Mouse (Mus musculus): Measurements from ENCODE around the gene Nbeal2. TPM values are rescaled to one million over a fixed set of nuclear protein-coding genes. Genes with fewer than 3 reads are reported as not detected.
A peak's percentile ranks its signal among the peaks of the same experiment; 100 is the strongest.

Nbeal2 gene
- 1.6 and 2.1 TPM in 2 replicates for polyA plus RNA-seq (2015; fragmentation: Nextera tagmentation; extraction: Ambion mirVana)

- Histone ChIP-seq H3K4me1 (replicated peaks) (peaks cover 59% of the 10 kb centered on the region), H3K9me3 (replicated peaks) (no peaks in the 10 kb centered on the region), H3K9ac (peak within 1 kb of the TSS; percentile 86), H3K36me3 (no peaks in the 10 kb centered on the region), H3K27ac (peak within 1 kb of the TSS; percentile 76), H3K4me2 (peak within 1 kb of the TSS; percentile 99), H3K4me3 (replicated peaks) (peak within 1 kb of the TSS; percentile 79), H3K27me3 (peaks cover 30% of the 10 kb centered on the region)
- DNase-seq (peak; percentile 95), ATAC-seq (ENCODE audit: low read depth) (peak; percentile 87)
- under 1% methylated on average over 75 of the region's 75 CpGs for WGBS (ENCODE audit: insufficient replicate concordance)
These were observed at the start of gene Nbeal2 for GRCm38 (mm10) chr9:110653655-110654461. TSS of gene Nbeal2 (minus strand) at chr9:110654161.

- peaks cover 57% of the 10 kb centered on the region for H3K4me1 ChIP-seq (replicated peaks)
- DNase-seq = no peak
- H3K9me3 ChIP-seq (replicated peaks) = no peaks in the 10 kb centered on the region
- no peak overlapping the region for H3K4me2 ChIP-seq
- ATAC-seq (ENCODE audit: low read depth) = no peak
- H3K9ac ChIP-seq = no peak overlapping the region
- H3K4me3 ChIP-seq (replicated peaks) = no peak overlapping the region
- H3K27me3 ChIP-seq = no peaks in the 10 kb centered on the region
- WGBS (ENCODE audit: insufficient replicate concordance) = 48% methylated on average over 1 of the region's 1 CpGs
- peaks cover 14% of the 10 kb centered on the region; the same call in 1 of the 2 replicates for H3K36me3 ChIP-seq
- no peak overlapping the region for H3K27ac ChIP-seq
These were observed 48.9 kb upstream of the Nbeal2 start for GRCm38 (mm10) chr9:110702848-110703247.

DNA sequence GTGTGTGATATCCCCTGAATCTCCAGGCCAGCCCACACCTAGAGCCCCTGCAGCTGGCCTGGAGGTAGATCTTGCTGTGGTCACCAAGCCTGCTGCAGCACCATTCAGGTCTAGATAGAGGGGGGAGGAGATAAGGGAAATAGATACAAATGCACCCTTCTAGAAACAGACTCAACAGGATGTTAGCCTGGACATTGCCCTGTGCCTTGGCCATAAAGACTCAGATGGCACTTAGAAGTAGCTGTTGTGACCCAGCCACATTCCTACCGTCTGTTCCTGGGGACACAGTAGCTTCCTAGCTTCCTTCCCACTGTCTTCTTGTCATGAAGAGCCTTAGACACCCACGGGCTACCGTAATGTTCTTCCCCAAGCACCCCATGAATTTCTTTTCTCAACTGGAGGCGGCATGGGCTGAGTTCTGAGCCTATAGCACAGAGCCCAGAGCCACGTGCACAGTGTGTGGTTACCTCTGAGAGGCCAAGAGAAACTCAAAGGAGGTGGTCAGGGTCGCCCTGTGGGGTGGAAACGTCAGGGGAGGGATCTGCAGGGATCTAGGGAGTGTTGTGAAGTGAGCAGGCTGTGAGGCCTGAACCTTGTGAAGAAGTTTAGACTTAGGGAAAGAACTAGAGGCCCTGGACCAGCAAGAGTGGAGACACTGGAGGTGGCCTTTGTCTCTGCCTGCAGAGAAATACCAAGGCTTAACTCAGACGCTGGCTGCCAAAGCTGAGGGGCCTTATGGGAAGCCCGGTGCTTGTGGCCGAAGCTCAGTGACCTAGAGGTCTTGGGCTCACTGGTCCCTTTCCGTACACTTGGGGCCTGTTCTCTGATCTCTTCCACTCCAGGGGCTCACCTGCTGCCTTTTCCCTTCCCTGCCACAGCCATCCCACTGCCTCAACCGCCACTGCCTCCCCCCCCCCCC, 47.4 kb upstream of the Nbeal2 start:
- WGBS (ENCODE audit: insufficient replicate concordance) = 74% methylated on average over 11 of the region's 12 CpGs
- peaks cover 58% of the 10 kb centered on the region for H3K4me1 ChIP-seq (replicated peaks)

DNA sequence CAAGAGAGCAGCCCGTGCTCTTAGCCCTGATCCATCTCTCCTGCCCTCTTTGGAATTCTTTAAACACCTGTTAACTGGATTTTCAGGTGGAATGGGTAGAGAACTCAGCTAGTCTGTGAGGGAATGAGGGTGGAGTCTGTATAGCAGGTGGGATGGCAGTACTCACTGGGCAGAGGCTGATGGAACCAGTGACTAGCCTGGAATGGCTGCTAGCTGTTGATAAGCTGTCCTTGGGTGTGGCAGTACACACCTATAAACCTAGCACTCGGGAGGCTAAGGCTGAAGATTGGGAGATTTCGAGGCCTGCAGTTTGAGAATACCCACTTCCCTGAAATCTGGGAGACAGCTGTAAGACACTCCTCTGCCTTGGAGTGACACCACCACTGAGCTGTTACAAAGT, 45.6 kb upstream of the Nbeal2 start:
- Histone ChIP-seq H3K27ac (peak overlapping the region; percentile 60; the same call in 1 of the 2 replicates), H3K4me2 (peak overlapping the region; percentile 16; the same call in 1 of the 2 replicates), H3K4me3 (replicated peaks) (no peak overlapping the region), H3K27me3 (no peaks in the 10 kb centered on the region), H3K9me3 (replicated peaks) (no peaks in the 10 kb centered on the region), H3K36me3 (peaks cover 28% of the 10 kb centered on the region; the same call in 1 of the 2 replicates), H3K9ac (no peak overlapping the region), H3K4me1 (replicated peaks) (peaks cover 53% of the 10 kb centered on the region)
- DNase-seq (peak; percentile 28), ATAC-seq (ENCODE audit: low read depth) (peak; percentile 97)
- 34% methylated on average over 3 of the region's 3 CpGs for WGBS (ENCODE audit: insufficient replicate concordance)

More for the DNA sequence above, 47.4 kb upstream of the Nbeal2 start:
- Histone ChIP-seq H3K27me3 (no peaks in the 10 kb centered on the region), H3K9ac (no peak overlapping the region), H3K36me3 (peaks cover 25% of the 10 kb centered on the region; the same call in 1 of the 2 replicates), H3K4me3 (replicated peaks) (no peak overlapping the region), H3K27ac (no peak overlapping the region), H3K4me2 (no peak overlapping the region), H3K9me3 (replicated peaks) (no peaks in the 10 kb centered on the region)
- DNase-seq = no peak
- no peak for ATAC-seq (ENCODE audit: low read depth)

- H3K4me3 ChIP-seq (replicated peaks) = no peak overlapping the region
- no peak for ATAC-seq (ENCODE audit: low read depth)
- 75% methylated on average over 3 of the region's 3 CpGs for WGBS (ENCODE audit: insufficient replicate concordance)
These were observed 43.5 kb upstream of the Nbeal2 start for GRCm38 (mm10) chr9:110697465-110697864.

GRCm38 (mm10) chr9:110696427-110696826, 42.5 kb upstream of the Nbeal2 start:
- H3K27ac ChIP-seq = no peak overlapping the region
- H3K9me3 ChIP-seq (replicated peaks) = no peaks in the 10 kb centered on the region
- H3K27me3 ChIP-seq = no peaks in the 10 kb centered on the region
- H3K4me3 ChIP-seq (replicated peaks) = no peak overlapping the region
- no peak overlapping the region for H3K4me2 ChIP-seq
- H3K4me1 ChIP-seq (replicated peaks) = peaks cover 30% of the 10 kb centered on the region
- no peak overlapping the region for H3K9ac ChIP-seq
- peaks cover 28% of the 10 kb centered on the region; the same call in 1 of the 2 replicates for H3K36me3 ChIP-seq
- ATAC-seq (ENCODE audit: low read depth) (no peak), DNase-seq (no peak)
- WGBS (ENCODE audit: insufficient replicate concordance) = 80% methylated on average over 5 of the region's 5 CpGs

More at GRCm38 (mm10) chr9:110697465-110697864, 43.5 kb upstream of the Nbeal2 start:
- no peak overlapping the region for H3K4me2 ChIP-seq
- no peaks in the 10 kb centered on the region for H3K9me3 ChIP-seq (replicated peaks)
- peaks cover 35% of the 10 kb centered on the region for H3K4me1 ChIP-seq (replicated peaks)
- H3K27me3 ChIP-seq = no peaks in the 10 kb centered on the region
- H3K9ac ChIP-seq = no peak overlapping the region
- H3K36me3 ChIP-seq = peaks cover 28% of the 10 kb centered on the region; the same call in 1 of the 2 replicates
- no peak for DNase-seq
- no peak overlapping the region for H3K27ac ChIP-seq

DNA sequence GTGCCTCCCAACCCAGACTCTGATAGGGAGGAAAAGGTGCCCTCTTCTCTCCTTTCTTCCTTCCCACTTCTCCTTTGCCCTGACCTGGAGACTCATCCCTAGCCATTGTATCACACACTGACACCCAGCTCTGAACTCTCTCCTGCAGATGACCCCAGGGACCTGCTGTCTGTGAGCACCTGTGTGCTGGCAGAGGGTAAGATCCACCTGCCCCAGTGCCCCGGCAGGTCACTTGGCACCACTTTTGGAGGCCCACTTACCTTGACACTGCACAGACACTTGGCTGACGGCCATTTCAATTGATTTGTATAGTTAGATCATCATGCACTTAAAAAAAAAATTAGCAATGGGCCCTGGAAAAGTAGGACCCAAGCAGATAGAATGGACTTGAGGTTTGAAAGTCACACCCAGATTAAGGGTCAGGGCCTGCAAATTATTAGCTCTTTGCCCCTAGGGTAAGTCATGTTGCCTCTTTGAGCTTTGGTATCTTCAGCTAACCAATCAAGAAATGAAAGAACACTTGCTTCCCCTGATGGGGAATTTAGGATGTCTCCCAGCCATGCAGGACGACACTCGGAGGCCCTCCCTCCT, 41.3 kb upstream of the Nbeal2 start:
- Histone ChIP-seq H3K4me3 (replicated peaks) (no peak overlapping the region), H3K4me1 (replicated peaks) (peaks cover 20% of the 10 kb centered on the region)
- DNase-seq = no peak

DNA sequence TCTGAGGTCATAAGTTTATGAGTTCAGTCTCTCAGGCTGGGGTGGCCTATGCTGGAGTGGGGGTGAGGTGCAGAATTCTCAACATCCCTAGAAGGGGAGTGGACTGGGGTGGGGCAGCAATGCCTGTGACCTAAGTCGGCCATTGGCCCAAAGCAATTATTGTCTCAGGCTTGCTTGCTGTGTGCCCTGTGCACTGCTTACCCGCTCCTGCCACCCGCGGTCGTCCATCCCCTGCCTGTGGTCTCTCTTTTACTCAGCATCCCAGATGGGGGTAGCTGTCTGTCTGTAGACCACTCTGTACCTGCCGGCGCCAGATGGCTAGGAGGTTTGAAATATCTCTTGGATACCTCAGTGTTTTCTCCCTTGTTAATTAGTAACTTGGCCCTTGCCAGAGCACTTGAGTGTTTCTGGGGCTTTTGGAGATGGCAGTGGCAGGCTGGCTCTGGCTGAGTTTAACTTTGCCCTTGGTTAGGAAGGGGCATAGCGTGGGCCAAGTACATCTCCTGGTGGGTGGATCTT, 35.4 kb upstream of the Nbeal2 start:
- Histone ChIP-seq H3K9me3 (replicated peaks) (no peaks in the 10 kb centered on the region), H3K4me2 (peak overlapping the region; percentile 29), H3K4me1 (replicated peaks) (peaks cover 38% of the 10 kb centered on the region), H3K27me3 (no peaks in the 10 kb centered on the region), H3K4me3 (replicated peaks) (no peak overlapping the region), H3K27ac (no peak overlapping the region), H3K9ac (peak overlapping the region; percentile 17; the same call in 1 of the 2 replicates), H3K36me3 (peaks cover 5% of the 10 kb centered on the region; the same call in 1 of the 2 replicates)
- DNase-seq = no peak
- 73% methylated on average over 8 of the region's 8 CpGs for WGBS (ENCODE audit: insufficient replicate concordance)
- ATAC-seq (ENCODE audit: low read depth) = no peak

More for the DNA sequence above, 41.3 kb upstream of the Nbeal2 start:
- Histone ChIP-seq H3K27ac (no peak overlapping the region), H3K9me3 (replicated peaks) (no peaks in the 10 kb centered on the region), H3K4me2 (no peak overlapping the region), H3K27me3 (no peaks in the 10 kb centered on the region), H3K36me3 (peaks cover 28% of the 10 kb centered on the region; the same call in 1 of the 2 replicates), H3K9ac (no peak overlapping the region)
- ATAC-seq (ENCODE audit: low read depth) = no peak
- WGBS (ENCODE audit: insufficient replicate concordance) = 83% methylated on average over 4 of the region's 4 CpGs

DNA sequence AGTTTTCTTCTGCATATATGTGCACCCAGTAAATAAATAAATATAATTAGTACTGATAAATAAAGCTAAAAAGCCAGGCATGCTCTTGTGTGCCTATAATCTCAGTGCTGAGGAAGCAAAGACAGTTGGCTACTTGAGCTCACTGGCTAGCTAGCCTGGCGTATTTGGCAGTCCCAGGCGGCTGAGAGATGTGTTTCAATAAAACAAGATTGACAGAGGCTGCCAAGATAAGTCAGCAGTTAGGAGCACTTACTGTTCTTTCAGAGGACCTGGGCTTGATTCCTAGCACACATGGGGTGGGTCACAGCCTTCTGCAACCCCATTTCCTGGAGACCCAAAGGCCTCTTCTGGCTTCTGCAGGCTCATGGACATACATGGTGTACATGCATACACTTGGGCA, 33.9 kb upstream of the Nbeal2 start:
- H3K9ac ChIP-seq = no peak overlapping the region
- no peaks in the 10 kb centered on the region for H3K9me3 ChIP-seq (replicated peaks)
- no peak overlapping the region for H3K4me3 ChIP-seq (replicated peaks)
- ATAC-seq (ENCODE audit: low read depth) (no peak), DNase-seq (no peak)
- H3K4me2 ChIP-seq = no peak overlapping the region
- H3K4me1 ChIP-seq (replicated peaks) = peaks cover 52% of the 10 kb centered on the region
- H3K36me3 ChIP-seq = no peaks in the 10 kb centered on the region
- H3K27me3 ChIP-seq = no peaks in the 10 kb centered on the region
- 77% methylated on average over 2 of the region's 2 CpGs for WGBS (ENCODE audit: insufficient replicate concordance)
- H3K27ac ChIP-seq = no peak overlapping the region

GRCm38 (mm10) chr9:110687061-110687460, 33.1 kb upstream of the Nbeal2 start:
- Histone ChIP-seq H3K27me3 (no peaks in the 10 kb centered on the region), H3K9ac (no peak overlapping the region), H3K4me1 (replicated peaks) (peaks cover 58% of the 10 kb centered on the region), H3K9me3 (replicated peaks) (no peaks in the 10 kb centered on the region), H3K4me3 (replicated peaks) (no peak overlapping the region), H3K36me3 (no peaks in the 10 kb centered on the region), H3K4me2 (no peak overlapping the region), H3K27ac (no peak overlapping the region)
- no peak for ATAC-seq (ENCODE audit: low read depth)
- WGBS (ENCODE audit: insufficient replicate concordance) = 89% methylated on average over 5 of the region's 5 CpGs
- no peak for DNase-seq

All from liver, embryonic 13.5 days (tissue).